Mouse (Mus musculus) forebrain, embryonic 14.5 days (tissue): ENCODE data around the gene Rcan2. TPM values are rescaled to one million over a fixed set of nuclear protein-coding genes. Genes with fewer than 3 reads are reported as not detected.

Experiments used
- ATAC-seq: fragments of 200-750 bp; cut with Nextera tagmentation; 2 replicates; pipeline ENCODE4 v1.8.0; 2017; ENCODE audit warnings: mild to moderate bottlenecking, moderate library complexity
- DNase-seq: peaks from one replicate; pipeline ENCODE4 v3.0.0-alpha.2; 2015; ENCODE audit warnings: low spot score
- H3K27ac ChIP-seq: fragments of 300-500 bp; sonication (generic); 2 replicates; pipeline ENCODE4 v1.5.1; 2014; ENCODE audit warnings: low read depth, mild to moderate bottlenecking, control low read depth, low read length, moderate library complexity
- H3K27me3 ChIP-seq: fragments of 300-500 bp; sonication (generic); replicated peaks from 2 replicates; pipeline ENCODE4 v1.6.1; 2014; ENCODE audit warnings: low read length, control low read depth, mixed read lengths; ENCODE audit not compliant: control insufficient read depth, insufficient read depth
- H3K36me3 ChIP-seq: fragments of 300-500 bp; sonication (generic); 2 replicates; pipeline ENCODE4 v1.6.1; 2014; ENCODE audit warnings: low read length, control low read depth; ENCODE audit not compliant: control insufficient read depth, insufficient read depth
- H3K4me1 ChIP-seq: fragments of 300-500 bp; sonication (generic); 2 replicates; pipeline ENCODE4 v1.6.1; 2014; ENCODE audit warnings: antibody characterized with exemption, low read length, control low read depth; ENCODE audit not compliant: control insufficient read depth, insufficient read depth
- H3K4me2 ChIP-seq: fragments of 300-500 bp; sonication (generic); 2 replicates; pipeline ENCODE4 v1.6.1; 2014; ENCODE audit warnings: mild to moderate bottlenecking, control low read depth, low read length
- H3K4me3 ChIP-seq: fragments of 300-500 bp; sonication (generic); 2 replicates; pipeline ENCODE4 v1.5.1; 2014; ENCODE audit warnings: low read depth, low read length, control low read depth
- H3K9ac ChIP-seq: fragments of 300-500 bp; sonication (generic); 2 replicates; pipeline ENCODE4 v1.6.1; 2014; ENCODE audit warnings: mild to moderate bottlenecking, low read length, control low read depth, moderate library complexity
- H3K9me3 ChIP-seq: fragments of 300-500 bp; sonication (generic); replicated peaks from 2 replicates; pipeline ENCODE4 v1.6.1; 2016; ENCODE audit warnings: low read length, control low read depth, mixed read lengths; ENCODE audit not compliant: control insufficient read depth
- WGBS: fragments of 180-500 bp; shearing (Covaris S2); extraction: QIAGEN DNeasy Blood & Tissue Kit; methylation state at CpG from one replicate; pipeline ENCODE4 v1.1.7; 2014; 5-methylcytosine and 5-hydroxymethylcytosine counted together
- polyA plus RNA-seq: library from polyadenylated mRNA; unstranded; fragments of >200 nt; fragmentation: Nextera tagmentation; extraction: Ambion mirVana; gene quantifications from 2 replicates; pipeline ENCODE4 v1.2.1, GENCODE M21; 2014

Rcan2 gene
- polyA plus RNA-seq, 1 experiment from 2014 or later = 20.2 TPM

GRCm38 (mm10) chr17:43969943-43970342, 168.8 kb downstream of the Rcan2 start:
- DNase-seq (no peak), ATAC-seq (no peak)
- Histone ChIP-seq H3K27me3 (no peaks in the 10 kb centered on the region), H3K9me3 (no peaks in the 10 kb centered on the region), H3K9ac (no peak overlapping the region), H3K4me1 (no peaks in the 10 kb centered on the region), H3K4me2 (no peak overlapping the region), H3K4me3 (no peak overlapping the region), H3K36me3 (no peaks in the 10 kb centered on the region), H3K27ac (no peak overlapping the region)
- 91% methylated on average over 10 of the region's 10 CpGs for WGBS

- no peak for ATAC-seq
- Histone ChIP-seq H3K9ac (no peak overlapping the region), H3K4me2 (no peak overlapping the region), H3K4me1 (no peaks in the 10 kb centered on the region), H3K9me3 (no peaks in the 10 kb centered on the region), H3K27ac (no peak overlapping the region), H3K36me3 (no peaks in the 10 kb centered on the region), H3K27me3 (no peaks in the 10 kb centered on the region), H3K4me3 (no peak overlapping the region)
- 70% methylated on average over 2 of the region's 2 CpGs for WGBS
- DNase-seq = no peak
These were observed 176.4 kb downstream of the Rcan2 start for GRCm38 (mm10) chr17:43977572-43977971.

GRCm38 (mm10) chr17:43979925-43980324, 178.8 kb downstream of the Rcan2 start:
- Histone ChIP-seq H3K9me3 (no peaks in the 10 kb centered on the region), H3K27ac (no peak overlapping the region), H3K4me3 (no peak overlapping the region), H3K36me3 (no peaks in the 10 kb centered on the region), H3K9ac (no peak overlapping the region), H3K4me1 (no peaks in the 10 kb centered on the region), H3K4me2 (no peak overlapping the region), H3K27me3 (no peaks in the 10 kb centered on the region)
- ATAC-seq (no peak), DNase-seq (no peak)
- WGBS = 76% methylated on average over 3 of the region's 3 CpGs

- H3K36me3 ChIP-seq = no peaks in the 10 kb centered on the region
- no peak for ATAC-seq
- H3K27ac ChIP-seq = no peak overlapping the region
- no peaks in the 10 kb centered on the region for H3K4me1 ChIP-seq
- WGBS = 88% methylated on average over 1 of the region's 1 CpGs
- H3K4me2 ChIP-seq = no peak overlapping the region
- no peak for DNase-seq
- no peaks in the 10 kb centered on the region for H3K27me3 ChIP-seq
- H3K4me3 ChIP-seq = no peak overlapping the region
- H3K9ac ChIP-seq = no peak overlapping the region
- no peaks in the 10 kb centered on the region for H3K9me3 ChIP-seq
These were observed 181.4 kb downstream of the Rcan2 start for GRCm38 (mm10) chr17:43982505-43982904.

- no peaks in the 10 kb centered on the region for H3K27me3 ChIP-seq
- no peak overlapping the region for H3K4me3 ChIP-seq
- no peaks in the 10 kb centered on the region for H3K9me3 ChIP-seq
- no peak overlapping the region for H3K4me2 ChIP-seq
- DNase-seq (peak; percentile 58), ATAC-seq (no peak)
- 67% methylated on average over 5 of the region's 5 CpGs for WGBS
- H3K36me3 ChIP-seq = no peaks in the 10 kb centered on the region
- H3K9ac ChIP-seq = no peak overlapping the region
- H3K4me1 ChIP-seq = peaks cover 3% of the 10 kb centered on the region; the same call in 1 of the 2 replicates
- H3K27ac ChIP-seq = no peak overlapping the region
These were observed 188.3 kb downstream of the Rcan2 start for GRCm38 (mm10) chr17:43989334-43989945.

GRCm38 (mm10) chr17:43990957-43991383, 189.8 kb downstream of the Rcan2 start:
- ATAC-seq (peak; percentile 60; the same call in 1 of the 2 replicates), DNase-seq (peak; percentile 41)
- Histone ChIP-seq H3K9ac (no peak overlapping the region), H3K36me3 (no peaks in the 10 kb centered on the region), H3K9me3 (no peaks in the 10 kb centered on the region), H3K4me3 (no peak overlapping the region), H3K27me3 (no peaks in the 10 kb centered on the region), H3K4me1 (peaks cover 3% of the 10 kb centered on the region; the same call in 1 of the 2 replicates), H3K4me2 (no peak overlapping the region), H3K27ac (no peak overlapping the region)
- WGBS = 60% methylated on average over 10 of the region's 10 CpGs

- H3K9ac ChIP-seq = no peak overlapping the region
- no peak for ATAC-seq
- no peak overlapping the region for H3K27ac ChIP-seq
- WGBS = 54% methylated on average over 4 of the region's 4 CpGs
- H3K9me3 ChIP-seq = no peaks in the 10 kb centered on the region
- H3K4me3 ChIP-seq = no peak overlapping the region
- peaks cover 3% of the 10 kb centered on the region; the same call in 1 of the 2 replicates for H3K4me1 ChIP-seq
- peak; percentile 10 for DNase-seq
- H3K27me3 ChIP-seq = no peaks in the 10 kb centered on the region
- H3K36me3 ChIP-seq = no peaks in the 10 kb centered on the region
- H3K4me2 ChIP-seq = no peak overlapping the region
These were observed 192.9 kb downstream of the Rcan2 start for GRCm38 (mm10) chr17:43994080-43994479.

- Histone ChIP-seq H3K4me1 (no peaks in the 10 kb centered on the region), H3K4me3 (no peak overlapping the region), H3K27me3 (no peaks in the 10 kb centered on the region), H3K9ac (no peak overlapping the region), H3K9me3 (no peaks in the 10 kb centered on the region), H3K36me3 (no peaks in the 10 kb centered on the region), H3K27ac (no peak overlapping the region), H3K4me2 (no peak overlapping the region)
- DNase-seq (no peak), ATAC-seq (no peak)
- WGBS = 85% methylated on average over 7 of the region's 7 CpGs
These were observed 196.4 kb downstream of the Rcan2 start for GRCm38 (mm10) chr17:43997514-43997913.

GRCm38 (mm10) chr17:43998095-43998494, 196.9 kb downstream of the Rcan2 start:
- Histone ChIP-seq H3K36me3 (no peaks in the 10 kb centered on the region), H3K4me1 (no peaks in the 10 kb centered on the region), H3K27me3 (no peaks in the 10 kb centered on the region), H3K4me2 (no peak overlapping the region), H3K9me3 (no peaks in the 10 kb centered on the region), H3K27ac (no peak overlapping the region), H3K4me3 (no peak overlapping the region), H3K9ac (no peak overlapping the region)
- DNase-seq (no peak), ATAC-seq (no peak)
- WGBS = 94% methylated on average over 6 of the region's 6 CpGs
